Mouse (Mus musculus): ENCODE measurements around the gene L1td1. TPM values are rescaled to one million over a fixed set of nuclear protein-coding genes. Genes with fewer than 3 reads are reported as not detected.

The L1td1 gene
- polyA plus RNA-seq, 1 experiment from 2014 or later, result not detected

DNA sequence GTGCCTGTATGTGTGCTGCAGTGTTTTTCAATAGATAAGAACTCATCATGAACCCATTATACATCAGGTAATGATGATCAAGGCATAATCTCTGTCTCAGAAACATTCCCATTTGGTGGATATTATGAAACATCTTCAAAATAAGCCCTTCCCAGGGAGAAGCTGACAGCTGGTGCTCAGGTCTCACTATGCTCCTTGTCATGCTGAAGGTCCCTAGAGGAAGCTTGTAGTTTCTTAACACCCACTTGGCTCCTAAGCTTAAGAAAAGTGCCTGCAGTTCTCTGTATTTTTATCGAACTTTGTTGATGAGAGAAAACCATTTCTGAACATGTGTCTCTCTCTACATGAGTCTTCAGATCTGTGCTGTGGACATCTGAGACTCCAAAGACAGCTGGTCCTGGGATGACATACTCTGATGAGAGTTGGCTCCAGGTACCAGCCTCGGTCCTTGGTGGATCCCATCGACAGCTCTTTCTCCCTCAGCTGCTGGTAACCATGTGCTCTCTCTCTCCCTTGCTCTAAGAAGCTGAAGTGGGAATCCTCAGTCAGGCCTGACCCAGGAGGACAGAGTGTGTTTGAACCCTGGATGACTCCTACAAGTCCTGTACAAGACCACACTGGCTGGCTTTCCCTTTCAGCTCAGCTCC, 32.5 kb downstream of the L1td1 start:
- Histone ChIP-seq H3K4me2 (ENCODE audit: low read depth, low read length) (no peak overlapping the region), H3K9me3 (replicated peaks; ENCODE audit: control insufficient read depth, low read length) (no peaks in the 10 kb centered on the region), H3K27ac (ENCODE audit: low read length) (no peak overlapping the region), H3K4me1 (ENCODE audit: control insufficient read depth, low read depth, low read length) (no peaks in the 10 kb centered on the region), H3K9ac (ENCODE audit: low read depth, low read length) (no peak overlapping the region), H3K36me3 (ENCODE audit: control insufficient read depth, insufficient read depth) (no peaks in the 10 kb centered on the region), H3K4me3 (ENCODE audit: low read depth, low read length) (no peak overlapping the region), H3K27me3 (ENCODE audit: control insufficient read depth, insufficient read depth, low read depth, low read length) (no peaks in the 10 kb centered on the region)
- WGBS (ENCODE audit: insufficient replicate concordance), result 62% methylated on average over 3 of the region's 3 CpGs
- no peak for ATAC-seq (ENCODE audit: low read depth)

DNA sequence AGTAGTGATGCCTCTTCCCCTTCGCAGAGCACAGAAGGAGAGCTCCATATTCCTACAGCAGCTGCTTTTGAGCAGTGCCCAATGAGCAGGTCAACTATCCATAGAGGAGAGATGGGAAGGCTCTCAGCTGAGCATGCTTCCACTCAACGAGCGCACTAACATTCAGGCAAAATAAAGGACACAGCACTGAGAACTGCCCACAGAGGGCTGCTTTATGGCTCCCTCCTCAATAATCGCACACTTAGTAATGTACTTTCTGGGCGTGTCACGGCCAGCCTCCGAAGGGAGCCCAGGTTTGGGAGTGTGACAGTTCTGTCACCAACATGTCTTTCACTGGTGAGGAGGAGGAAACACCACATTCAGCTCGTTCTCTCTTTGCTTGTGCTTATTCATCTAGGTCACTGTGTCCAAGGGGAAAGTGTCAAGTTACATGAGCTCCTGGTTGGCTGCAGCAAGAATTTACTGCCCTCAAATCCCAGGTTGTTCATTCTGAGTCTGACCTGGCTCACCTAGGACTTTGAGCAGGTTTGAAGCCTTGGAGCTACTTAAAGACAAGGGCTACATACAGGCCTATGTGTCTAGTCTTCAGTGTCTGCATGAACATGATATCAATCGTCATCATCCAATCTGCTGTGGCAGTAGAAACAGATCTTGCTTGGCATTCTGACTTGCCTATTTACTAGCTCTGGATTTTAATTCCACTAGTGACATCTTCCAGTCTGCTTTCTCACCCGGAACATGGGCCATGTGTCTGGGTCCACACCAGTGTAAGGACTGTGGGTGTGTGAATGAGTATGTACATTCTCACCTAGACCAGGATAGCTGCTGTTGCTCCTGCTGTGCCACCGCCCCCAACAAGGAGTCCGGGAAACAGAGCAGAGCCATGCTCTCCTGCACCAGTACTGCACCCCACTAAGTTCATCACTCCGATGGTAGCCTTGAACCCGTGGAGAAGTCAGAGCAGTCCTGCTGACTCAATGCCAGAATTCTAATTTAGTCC, 40.9 kb downstream of the L1td1 start:
- ATAC-seq (ENCODE audit: low read depth), result no peak
- no peaks in the 10 kb centered on the region for H3K27me3 ChIP-seq (ENCODE audit: control insufficient read depth, insufficient read depth, low read depth, low read length)

DNA sequence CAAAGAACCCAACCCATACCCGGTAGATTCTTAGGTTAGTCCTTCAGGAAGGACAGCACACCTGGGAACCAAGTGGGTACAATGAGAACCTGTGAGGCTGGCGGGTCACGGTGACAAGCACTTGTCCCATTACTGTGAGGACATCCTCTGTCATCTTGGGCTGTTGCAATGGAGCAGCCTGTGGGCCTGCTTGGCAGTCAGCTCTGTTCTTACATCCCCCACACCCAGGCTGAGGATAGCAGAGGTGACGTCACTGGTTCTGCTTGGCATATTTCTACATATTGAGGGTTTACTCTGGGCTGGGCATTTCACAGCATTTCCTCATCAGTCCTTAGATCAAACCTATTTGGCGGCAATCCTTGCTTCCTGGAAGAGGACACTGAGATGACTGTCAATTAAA, 47.3 kb downstream of the L1td1 start:
- Histone ChIP-seq H3K27me3 (ENCODE audit: control insufficient read depth, insufficient read depth, low read depth, low read length) (0 out of 2 replicates have a peak, but pooled peaks cover 2% of the 10 kb centered on the region), H3K4me1 (ENCODE audit: control insufficient read depth, low read depth, low read length) (no peaks in the 10 kb centered on the region; the same call in 1 of the 2 replicates), H3K27ac (ENCODE audit: low read length) (no peak overlapping the region), H3K36me3 (ENCODE audit: control insufficient read depth, insufficient read depth) (no peaks in the 10 kb centered on the region), H3K9me3 (replicated peaks; ENCODE audit: control insufficient read depth, low read length) (no peaks in the 10 kb centered on the region), H3K4me3 (ENCODE audit: low read depth, low read length) (no peak overlapping the region), H3K9ac (ENCODE audit: low read depth, low read length) (no peak overlapping the region), H3K4me2 (ENCODE audit: low read depth, low read length) (no peak overlapping the region)
- WGBS (ENCODE audit: insufficient replicate concordance), result 66% methylated on average over 5 of the region's 5 CpGs
- ATAC-seq (ENCODE audit: low read depth), result no peak

More for the DNA sequence above, 40.9 kb downstream of the L1td1 start:
- Histone ChIP-seq H3K36me3 (ENCODE audit: control insufficient read depth, insufficient read depth) (no peaks in the 10 kb centered on the region), H3K4me2 (ENCODE audit: low read depth, low read length) (no peak overlapping the region), H3K9ac (ENCODE audit: low read depth, low read length) (no peak overlapping the region), H3K9me3 (replicated peaks; ENCODE audit: control insufficient read depth, low read length) (no peaks in the 10 kb centered on the region), H3K4me3 (ENCODE audit: low read depth, low read length) (no peak overlapping the region), H3K4me1 (ENCODE audit: control insufficient read depth, low read depth, low read length) (no peaks in the 10 kb centered on the region), H3K27ac (ENCODE audit: low read length) (no peak overlapping the region)
- 60% methylated on average over 14 of the region's 14 CpGs for WGBS (ENCODE audit: insufficient replicate concordance)

DNA sequence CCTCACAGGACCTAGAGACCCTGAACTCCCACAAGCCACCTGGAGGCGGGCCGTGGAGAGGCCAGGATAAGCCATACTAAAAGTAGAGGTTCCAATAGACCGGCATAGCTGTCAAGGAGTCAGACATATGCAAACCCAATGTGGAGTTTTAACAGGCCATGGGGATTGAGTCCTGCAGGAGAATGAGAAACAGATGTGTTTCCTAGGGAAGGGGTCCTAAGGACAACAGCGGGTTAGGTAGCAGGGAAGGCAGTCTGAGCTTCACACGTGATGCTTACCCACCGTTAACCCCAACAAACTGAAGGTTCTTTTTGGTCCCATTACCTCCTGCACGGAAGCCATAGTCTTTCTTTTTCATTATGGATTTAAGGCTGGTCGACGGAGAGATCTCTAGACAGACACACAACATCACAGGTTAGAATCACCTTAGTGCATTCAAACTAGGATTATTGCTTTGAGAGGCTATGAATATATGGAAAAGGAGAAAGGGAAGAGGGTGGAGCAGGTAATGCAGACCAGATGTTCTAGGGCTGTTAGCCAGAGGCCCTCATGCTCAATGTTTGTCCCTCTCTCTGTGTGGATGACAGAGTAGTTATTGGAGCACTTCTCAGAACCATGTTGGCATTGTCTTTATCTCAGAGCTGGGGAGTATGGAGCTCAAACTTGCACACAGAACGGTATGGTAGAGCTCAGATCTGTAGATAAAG, 50.3 kb downstream of the L1td1 start:
- Histone ChIP-seq H3K36me3 (ENCODE audit: control insufficient read depth, insufficient read depth) (no peaks in the 10 kb centered on the region), H3K9me3 (replicated peaks; ENCODE audit: control insufficient read depth, low read length) (no peaks in the 10 kb centered on the region), H3K4me2 (ENCODE audit: low read depth, low read length) (no peak overlapping the region), H3K9ac (ENCODE audit: low read depth, low read length) (no peak overlapping the region), H3K4me3 (ENCODE audit: low read depth, low read length) (no peak overlapping the region), H3K27me3 (ENCODE audit: control insufficient read depth, insufficient read depth, low read depth, low read length) (0 out of 2 replicates have a peak, but pooled peaks cover 2% of the 10 kb centered on the region), H3K4me1 (ENCODE audit: control insufficient read depth, low read depth, low read length) (no peaks in the 10 kb centered on the region; the same call in 1 of the 2 replicates), H3K27ac (ENCODE audit: low read length) (no peak overlapping the region)
- ATAC-seq (ENCODE audit: low read depth), result no peak
- WGBS (ENCODE audit: insufficient replicate concordance), result 67% methylated on average over 10 of the region's 10 CpGs

DNA sequence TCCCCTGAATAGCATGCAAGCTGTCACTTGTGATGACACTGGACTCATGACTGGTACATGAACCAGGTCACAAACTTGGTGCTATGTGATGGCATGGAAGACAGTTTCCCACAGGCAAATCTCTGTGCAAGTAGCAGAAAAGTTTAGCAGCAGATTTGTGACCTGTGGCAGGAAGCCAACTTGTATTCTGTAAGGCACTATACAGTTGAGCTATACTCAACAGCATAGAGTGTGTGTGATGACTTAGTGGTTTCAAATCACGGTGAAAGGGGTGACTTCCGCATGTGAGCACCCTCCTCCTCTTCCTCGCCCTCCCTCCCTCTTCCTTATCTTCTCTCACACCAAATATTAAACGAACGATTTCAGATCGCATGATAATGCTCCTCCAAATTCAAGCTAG, 50.9 kb downstream of the L1td1 start:
- H3K4me3 ChIP-seq (ENCODE audit: low read depth, low read length), result no peak overlapping the region
- 57% methylated on average over 6 of the region's 6 CpGs for WGBS (ENCODE audit: insufficient replicate concordance)

DNA sequence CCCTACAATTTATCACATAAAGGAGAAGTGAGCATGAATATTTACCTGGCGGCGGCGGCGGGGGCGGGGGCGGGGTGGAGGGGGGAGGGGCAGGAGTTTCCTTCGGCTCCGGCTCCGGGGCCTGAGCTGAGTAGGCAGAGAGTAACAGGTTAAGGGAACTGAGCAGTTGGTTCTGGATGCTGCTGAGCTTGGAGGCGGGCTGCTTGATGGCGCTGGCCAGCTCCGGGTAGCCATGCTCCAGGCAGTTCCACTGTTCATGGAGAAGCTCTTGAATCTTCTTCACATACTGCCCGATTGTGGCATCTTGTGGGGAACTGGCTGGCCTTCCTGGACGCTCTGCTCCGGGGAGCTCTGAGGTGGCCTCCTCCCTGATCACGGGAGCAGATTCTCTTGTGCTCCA, 51.7 kb downstream of the L1td1 start:
- no peak overlapping the region for H3K9ac ChIP-seq (ENCODE audit: low read depth, low read length)
- H3K4me3 ChIP-seq (ENCODE audit: low read depth, low read length), result no peak overlapping the region
- WGBS (ENCODE audit: insufficient replicate concordance), result 14% methylated on average over 16 of the region's 16 CpGs
- H3K36me3 ChIP-seq (ENCODE audit: control insufficient read depth, insufficient read depth), result no peaks in the 10 kb centered on the region
- H3K27ac ChIP-seq (ENCODE audit: low read length), result no peak overlapping the region
- no peak overlapping the region for H3K4me2 ChIP-seq (ENCODE audit: low read depth, low read length)
- H3K9me3 ChIP-seq (replicated peaks; ENCODE audit: control insufficient read depth, low read length), result no peaks in the 10 kb centered on the region
- H3K4me1 ChIP-seq (ENCODE audit: control insufficient read depth, low read depth, low read length), result no peaks in the 10 kb centered on the region; the same call in 1 of the 2 replicates
- 0 out of 2 replicates have a peak, but pooled peaks cover 2% of the 10 kb centered on the region for H3K27me3 ChIP-seq (ENCODE audit: control insufficient read depth, insufficient read depth, low read depth, low read length)
- ATAC-seq (ENCODE audit: low read depth), result no peak

More for the DNA sequence above, 50.9 kb downstream of the L1td1 start:
- Histone ChIP-seq H3K36me3 (ENCODE audit: control insufficient read depth, insufficient read depth) (no peaks in the 10 kb centered on the region), H3K9me3 (replicated peaks; ENCODE audit: control insufficient read depth, low read length) (no peaks in the 10 kb centered on the region), H3K4me2 (ENCODE audit: low read depth, low read length) (no peak overlapping the region), H3K27me3 (ENCODE audit: control insufficient read depth, insufficient read depth, low read depth, low read length) (0 out of 2 replicates have a peak, but pooled peaks cover 2% of the 10 kb centered on the region), H3K27ac (ENCODE audit: low read length) (no peak overlapping the region), H3K4me1 (ENCODE audit: control insufficient read depth, low read depth, low read length) (no peaks in the 10 kb centered on the region; the same call in 1 of the 2 replicates), H3K9ac (ENCODE audit: low read depth, low read length) (no peak overlapping the region)
- ATAC-seq (ENCODE audit: low read depth), result no peak

DNA sequence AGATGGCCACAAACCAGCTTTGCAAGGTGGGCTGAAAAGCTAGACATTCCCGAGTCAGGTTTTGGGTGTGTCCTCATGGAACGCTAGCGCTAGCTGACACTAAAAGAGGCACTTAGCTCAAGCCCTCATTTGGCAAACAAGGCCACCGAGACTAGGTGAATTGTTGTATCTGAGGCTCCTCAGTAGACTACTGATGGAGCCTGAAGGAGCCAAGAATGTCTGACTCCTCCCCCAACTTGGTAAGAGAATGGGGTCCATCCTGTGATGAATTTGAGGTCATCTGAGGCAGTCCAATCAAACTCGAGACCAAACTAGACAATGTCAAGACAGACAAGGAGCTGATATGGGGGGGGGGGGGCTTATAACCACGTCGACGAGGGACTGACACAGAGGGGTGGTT, 59.3 kb downstream of the L1td1 start:
- Histone ChIP-seq H3K9ac (ENCODE audit: low read depth, low read length) (no peak overlapping the region), H3K4me3 (ENCODE audit: low read depth, low read length) (no peak overlapping the region), H3K4me1 (ENCODE audit: control insufficient read depth, low read depth, low read length) (no peaks in the 10 kb centered on the region; the same call in 1 of the 2 replicates), H3K27ac (ENCODE audit: low read length) (no peak overlapping the region), H3K9me3 (replicated peaks; ENCODE audit: control insufficient read depth, low read length) (no peaks in the 10 kb centered on the region), H3K36me3 (ENCODE audit: control insufficient read depth, insufficient read depth) (no peaks in the 10 kb centered on the region), H3K4me2 (ENCODE audit: low read depth, low read length) (no peak overlapping the region), H3K27me3 (ENCODE audit: control insufficient read depth, insufficient read depth, low read depth, low read length) (no peaks in the 10 kb centered on the region)
- no peak for ATAC-seq (ENCODE audit: low read depth)
- 37% methylated on average over 8 of the region's 8 CpGs for WGBS (ENCODE audit: insufficient replicate concordance)

DNA sequence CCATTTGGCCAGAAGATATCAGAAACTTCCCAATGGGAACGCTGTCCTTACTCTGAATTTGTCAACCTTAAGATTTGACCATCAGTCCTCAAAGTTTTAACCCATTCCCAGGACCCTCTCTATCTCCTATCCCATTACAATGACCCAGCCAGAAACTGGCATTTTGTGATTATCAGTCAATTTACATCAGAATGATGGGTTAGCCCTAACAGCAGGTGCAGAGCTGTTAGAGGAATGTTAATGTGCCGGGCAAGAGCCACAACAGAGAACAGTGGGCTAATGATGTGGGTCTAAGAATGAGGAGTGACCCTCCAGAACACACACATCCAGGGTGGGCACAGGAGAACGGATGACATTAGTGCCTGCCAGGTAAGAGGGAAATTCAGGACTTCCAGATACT, 59.7 kb downstream of the L1td1 start:
- ATAC-seq (ENCODE audit: low read depth), result no peak

More for the DNA sequence above, 59.7 kb downstream of the L1td1 start:
- Histone ChIP-seq H3K4me3 (ENCODE audit: low read depth, low read length) (no peak overlapping the region), H3K4me1 (ENCODE audit: control insufficient read depth, low read depth, low read length) (no peaks in the 10 kb centered on the region; the same call in 1 of the 2 replicates), H3K9me3 (replicated peaks; ENCODE audit: control insufficient read depth, low read length) (no peaks in the 10 kb centered on the region), H3K9ac (ENCODE audit: low read depth, low read length) (no peak overlapping the region), H3K27ac (ENCODE audit: low read length) (no peak overlapping the region), H3K36me3 (ENCODE audit: control insufficient read depth, insufficient read depth) (no peaks in the 10 kb centered on the region), H3K4me2 (ENCODE audit: low read depth, low read length) (no peak overlapping the region), H3K27me3 (ENCODE audit: control insufficient read depth, insufficient read depth, low read depth, low read length) (no peaks in the 10 kb centered on the region)
- WGBS (ENCODE audit: insufficient replicate concordance), result 41% methylated on average over 3 of the region's 3 CpGs

Data from liver, embryonic 16.5 days (tissue).